Mouse (Mus musculus): ENCODE measurements around the gene Ccrl2. TPM values are rescaled to one million over a fixed set of nuclear protein-coding genes. Genes with fewer than 3 reads are reported as not detected.

The Ccrl2 gene
- polyA plus RNA-seq, 1 experiment from 2014 or later, result 2.8 TPM

- no peaks in the 10 kb centered on the region for H3K9me3 ChIP-seq
- H3K36me3 ChIP-seq, result no peaks in the 10 kb centered on the region
- peaks cover 10% of the 10 kb centered on the region; the same call in 1 of the 2 replicates for H3K27me3 ChIP-seq (replicated peaks)
- no peak for ATAC-seq (ENCODE audit: extremely low read depth, insufficient number of reproducible peaks, low FRiP score, low TSS enrichment)
- H3K27ac ChIP-seq (replicated peaks), result no peak overlapping the region
- H3K4me1 ChIP-seq, result peaks cover 32% of the 10 kb centered on the region
- H3K4me2 ChIP-seq, result peak overlapping the region; percentile 36
- no peak overlapping the region for H3K4me3 ChIP-seq
- WGBS, result 11% methylated on average over 5 of the region's 5 CpGs
- no peak overlapping the region for H3K9ac ChIP-seq
Observed at GRCm38 (mm10) chr9:111087960-111088359, 30.6 kb upstream of the Ccrl2 start.

GRCm38 (mm10) chr9:111086995-111087606 lies 29.8 kb upstream of the Ccrl2 start:
- no peak overlapping the region for H3K9ac ChIP-seq
- no peaks in the 10 kb centered on the region for H3K9me3 ChIP-seq
- H3K27ac ChIP-seq (replicated peaks), result no peak overlapping the region; the same call in 1 of the 2 replicates
- peaks cover 10% of the 10 kb centered on the region; the same call in 1 of the 2 replicates for H3K27me3 ChIP-seq (replicated peaks)
- peaks cover 32% of the 10 kb centered on the region for H3K4me1 ChIP-seq
- no peak overlapping the region for H3K4me2 ChIP-seq
- no peaks in the 10 kb centered on the region for H3K36me3 ChIP-seq
- ATAC-seq (ENCODE audit: extremely low read depth, insufficient number of reproducible peaks, low FRiP score, low TSS enrichment), result no peak
- no peak overlapping the region for H3K4me3 ChIP-seq
- 26% methylated on average over 3 of the region's 3 CpGs for WGBS

- H3K4me3 ChIP-seq, result no peak overlapping the region
- peaks cover 35% of the 10 kb centered on the region for H3K4me1 ChIP-seq
- WGBS, result 57% methylated on average over 6 of the region's 6 CpGs
- H3K27me3 ChIP-seq (replicated peaks), result peaks cover 10% of the 10 kb centered on the region; the same call in 1 of the 2 replicates
- no peak for ATAC-seq (ENCODE audit: extremely low read depth, insufficient number of reproducible peaks, low FRiP score, low TSS enrichment)
- H3K9ac ChIP-seq, result no peak overlapping the region
- H3K27ac ChIP-seq (replicated peaks), result no peak overlapping the region
- no peaks in the 10 kb centered on the region for H3K9me3 ChIP-seq
- H3K4me2 ChIP-seq, result no peak overlapping the region
- H3K36me3 ChIP-seq, result no peaks in the 10 kb centered on the region
Observed at GRCm38 (mm10) chr9:111086137-111086536, 28.8 kb upstream of the Ccrl2 start.

DNA sequence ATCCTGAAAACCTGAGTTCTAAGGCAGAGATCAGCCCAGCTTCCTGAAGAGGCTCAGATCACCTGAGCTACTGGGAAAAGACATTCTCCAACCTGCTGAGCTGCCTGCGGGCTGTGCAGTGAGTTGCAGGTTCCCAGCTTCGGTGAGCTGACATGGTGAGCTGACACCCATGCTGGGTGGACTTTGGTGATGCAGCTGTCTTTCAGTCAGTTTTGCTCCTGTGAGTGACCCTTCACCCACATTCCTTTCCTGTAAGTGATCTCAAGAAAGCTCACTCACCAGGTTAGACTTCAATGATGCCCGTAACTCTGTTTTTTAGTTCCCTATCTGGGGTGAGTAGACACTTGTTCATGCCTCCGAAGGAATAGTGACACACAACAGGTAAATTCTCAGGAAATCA lies 28.0 kb upstream of the Ccrl2 start:
- no peak overlapping the region for H3K4me2 ChIP-seq
- H3K9me3 ChIP-seq, result 0 out of 2 replicates have a peak, but pooled peaks cover 4% of the 10 kb centered on the region
- peaks cover 10% of the 10 kb centered on the region; the same call in 1 of the 2 replicates for H3K27me3 ChIP-seq (replicated peaks)
- no peak overlapping the region for H3K9ac ChIP-seq
- peaks cover 35% of the 10 kb centered on the region for H3K4me1 ChIP-seq
- WGBS, result 38% methylated on average over 4 of the region's 4 CpGs
- no peaks in the 10 kb centered on the region for H3K36me3 ChIP-seq
- no peak for ATAC-seq (ENCODE audit: extremely low read depth, insufficient number of reproducible peaks, low FRiP score, low TSS enrichment)
- no peak overlapping the region for H3K4me3 ChIP-seq
- no peak overlapping the region for H3K27ac ChIP-seq (replicated peaks)

DNA sequence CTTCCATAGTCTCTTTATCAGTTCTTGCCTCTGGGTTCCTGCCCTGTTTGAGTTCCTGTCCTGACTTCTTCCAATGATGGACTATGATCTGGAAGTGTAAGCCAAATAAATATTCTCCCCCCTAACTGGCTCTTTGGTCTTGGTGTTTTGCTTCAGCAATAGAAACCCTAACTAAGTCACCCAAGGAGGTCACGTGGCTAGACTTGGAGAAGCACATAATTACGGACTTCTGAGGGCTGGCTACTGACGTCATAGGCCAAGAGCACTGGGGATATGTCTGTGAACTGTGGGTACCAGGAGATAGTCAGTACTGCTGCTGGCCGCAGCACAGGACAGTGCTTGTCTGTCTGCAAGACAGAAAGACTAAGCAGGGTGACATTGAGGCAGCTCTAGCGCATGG lies 24.4 kb upstream of the Ccrl2 start:
- ATAC-seq (ENCODE audit: extremely low read depth, insufficient number of reproducible peaks, low FRiP score, low TSS enrichment), result no peak
- H3K4me3 ChIP-seq, result no peak overlapping the region
- H3K9me3 ChIP-seq, result peaks cover 8% of the 10 kb centered on the region; the same call in 1 of the 2 replicates
- H3K27ac ChIP-seq (replicated peaks), result no peak overlapping the region
- no peaks in the 10 kb centered on the region for H3K36me3 ChIP-seq
- no peaks in the 10 kb centered on the region for H3K27me3 ChIP-seq (replicated peaks)
- WGBS, result 79% methylated on average over 5 of the region's 5 CpGs
- no peak overlapping the region for H3K4me2 ChIP-seq
- H3K4me1 ChIP-seq, result peaks cover 8% of the 10 kb centered on the region
- no peak overlapping the region for H3K9ac ChIP-seq

DNA sequence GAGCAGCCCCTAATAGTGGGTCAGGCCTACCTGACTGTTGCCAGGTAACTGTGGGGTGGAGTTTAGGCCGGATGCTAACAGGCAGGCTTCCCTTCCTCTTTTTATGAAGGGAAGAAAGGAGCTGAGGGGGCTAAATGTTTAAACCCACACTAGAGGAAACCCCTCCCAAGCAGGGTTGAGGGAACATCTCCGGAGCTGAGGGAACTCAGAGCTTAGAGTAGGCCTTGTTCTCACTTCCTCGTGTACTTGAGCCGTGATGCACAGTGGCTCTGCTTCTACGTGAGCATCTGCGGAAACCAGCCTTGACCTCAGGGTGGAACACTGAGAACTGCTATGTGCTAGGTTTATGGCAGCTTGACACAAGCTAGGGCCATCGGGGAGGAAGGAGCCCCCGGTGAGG lies 23.5 kb upstream of the Ccrl2 start:
- H3K36me3 ChIP-seq, result no peaks in the 10 kb centered on the region
- no peak overlapping the region for H3K4me3 ChIP-seq
- H3K9ac ChIP-seq, result no peak overlapping the region
- 88% methylated on average over 8 of the region's 8 CpGs for WGBS
- H3K4me1 ChIP-seq, result peaks cover 8% of the 10 kb centered on the region
- no peak overlapping the region for H3K27ac ChIP-seq (replicated peaks)
- H3K4me2 ChIP-seq, result no peak overlapping the region
- ATAC-seq (ENCODE audit: extremely low read depth, insufficient number of reproducible peaks, low FRiP score, low TSS enrichment), result no peak
- H3K27me3 ChIP-seq (replicated peaks), result no peaks in the 10 kb centered on the region
- H3K9me3 ChIP-seq, result peaks cover 8% of the 10 kb centered on the region; the same call in 1 of the 2 replicates

DNA sequence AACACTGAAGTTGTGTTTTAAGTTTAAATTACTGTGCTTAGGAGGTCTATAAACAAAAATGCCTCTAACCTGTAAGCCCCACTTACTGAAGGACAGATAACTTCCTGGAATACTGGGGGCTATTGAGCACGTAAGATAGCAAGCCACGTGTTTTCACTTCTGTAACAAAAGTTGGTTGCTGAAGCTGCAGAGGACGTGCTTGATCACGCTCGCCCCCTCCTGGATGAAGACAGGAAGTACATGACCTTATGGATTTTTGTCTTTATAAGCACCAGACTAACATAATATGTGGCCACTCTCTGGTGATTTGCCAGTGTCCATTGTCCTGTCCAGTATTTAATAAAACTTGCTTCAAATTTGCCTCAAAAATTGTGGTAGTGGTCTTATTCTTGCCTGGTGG lies 20.4 kb upstream of the Ccrl2 start:
- no peak overlapping the region for H3K9ac ChIP-seq
- no peak overlapping the region for H3K27ac ChIP-seq (replicated peaks)
- peaks cover 23% of the 10 kb centered on the region for H3K9me3 ChIP-seq
- no peak overlapping the region for H3K4me2 ChIP-seq
- no peaks in the 10 kb centered on the region for H3K36me3 ChIP-seq
- 59% methylated on average over 5 of the region's 5 CpGs for WGBS
- no peak overlapping the region for H3K4me3 ChIP-seq
- H3K27me3 ChIP-seq (replicated peaks), result no peaks in the 10 kb centered on the region
- no peak for ATAC-seq (ENCODE audit: extremely low read depth, insufficient number of reproducible peaks, low FRiP score, low TSS enrichment)
- H3K4me1 ChIP-seq, result peaks cover 8% of the 10 kb centered on the region

DNA sequence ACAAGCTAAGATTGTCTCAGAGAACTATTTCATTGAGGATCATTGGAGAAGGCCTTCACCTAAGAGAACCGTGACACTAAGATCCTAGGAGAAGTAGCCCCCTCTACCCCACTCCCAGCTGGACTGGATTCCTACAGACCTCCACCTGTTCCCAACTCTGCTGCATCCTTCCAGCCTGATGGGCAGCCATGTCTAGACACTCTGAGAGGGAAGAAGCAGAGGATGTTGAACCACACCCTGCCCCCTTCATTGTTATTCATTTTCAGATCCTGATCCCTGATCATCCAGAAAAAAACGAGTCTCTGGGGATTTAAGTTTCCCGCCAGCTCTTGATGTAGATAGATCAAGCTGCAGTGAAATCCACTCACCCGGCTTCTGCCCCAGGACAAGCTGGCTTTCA lies 15.7 kb upstream of the Ccrl2 start:
- Histone ChIP-seq H3K4me1 (no peaks in the 10 kb centered on the region), H3K27me3 (replicated peaks) (peaks cover 5% of the 10 kb centered on the region; the same call in 1 of the 2 replicates), H3K4me2 (no peak overlapping the region), H3K9ac (no peak overlapping the region), H3K27ac (replicated peaks) (no peak overlapping the region), H3K4me3 (no peak overlapping the region), H3K9me3 (peaks cover 19% of the 10 kb centered on the region), H3K36me3 (no peaks in the 10 kb centered on the region)
- ATAC-seq (ENCODE audit: extremely low read depth, insufficient number of reproducible peaks, low FRiP score, low TSS enrichment), result no peak
- 62% methylated on average over 4 of the region's 4 CpGs for WGBS

- Histone ChIP-seq H3K4me2 (no peak overlapping the region), H3K9ac (no peak overlapping the region), H3K4me1 (no peaks in the 10 kb centered on the region), H3K9me3 (peaks cover 16% of the 10 kb centered on the region), H3K4me3 (no peak overlapping the region), H3K36me3 (no peaks in the 10 kb centered on the region), H3K27me3 (replicated peaks) (peaks cover 5% of the 10 kb centered on the region; the same call in 1 of the 2 replicates), H3K27ac (replicated peaks) (no peak overlapping the region)
- ATAC-seq (ENCODE audit: extremely low read depth, insufficient number of reproducible peaks, low FRiP score, low TSS enrichment), result no peak
- 40% methylated on average over 7 of the region's 7 CpGs for WGBS
Observed at GRCm38 (mm10) chr9:111072175-111072574, 14.9 kb upstream of the Ccrl2 start.

GRCm38 (mm10) chr9:111070546-111070961 lies 13.2 kb upstream of the Ccrl2 start:
- 19% methylated on average over 4 of the region's 4 CpGs for WGBS
- peaks cover 15% of the 10 kb centered on the region for H3K9me3 ChIP-seq

GRCm38 (mm10) chr9:111067052-111067451 lies 9.7 kb upstream of the Ccrl2 start:
- H3K4me3 ChIP-seq, result no peak overlapping the region
- ATAC-seq (ENCODE audit: extremely low read depth, insufficient number of reproducible peaks, low FRiP score, low TSS enrichment), result no peak
- H3K9ac ChIP-seq, result no peak overlapping the region
- H3K4me2 ChIP-seq, result no peak overlapping the region
- peaks cover 5% of the 10 kb centered on the region; the same call in 1 of the 2 replicates for H3K27me3 ChIP-seq (replicated peaks)
- WGBS, result 76% methylated on average over 4 of the region's 4 CpGs
- no peaks in the 10 kb centered on the region for H3K4me1 ChIP-seq
- no peaks in the 10 kb centered on the region for H3K36me3 ChIP-seq
- H3K27ac ChIP-seq (replicated peaks), result no peak overlapping the region
- H3K9me3 ChIP-seq, result no peaks in the 10 kb centered on the region

More at GRCm38 (mm10) chr9:111070546-111070961, 13.2 kb upstream of the Ccrl2 start:
- H3K9ac ChIP-seq, result no peak overlapping the region
- H3K4me2 ChIP-seq, result no peak overlapping the region
- no peaks in the 10 kb centered on the region for H3K4me1 ChIP-seq
- H3K4me3 ChIP-seq, result no peak overlapping the region
- no peak for ATAC-seq (ENCODE audit: extremely low read depth, insufficient number of reproducible peaks, low FRiP score, low TSS enrichment)
- H3K27ac ChIP-seq (replicated peaks), result no peak overlapping the region
- peaks cover 5% of the 10 kb centered on the region; the same call in 1 of the 2 replicates for H3K27me3 ChIP-seq (replicated peaks)
- H3K36me3 ChIP-seq, result no peaks in the 10 kb centered on the region

- Histone ChIP-seq H3K4me2 (no peak overlapping the region), H3K9ac (no peak overlapping the region), H3K27ac (replicated peaks) (no peak overlapping the region), H3K4me1 (0 out of 2 replicates have a peak, but pooled peaks cover 3% of the 10 kb centered on the region), H3K36me3 (no peaks in the 10 kb centered on the region), H3K9me3 (no peaks in the 10 kb centered on the region), H3K27me3 (replicated peaks) (no peaks in the 10 kb centered on the region), H3K4me3 (no peak overlapping the region)
- WGBS, result 74% methylated on average over 5 of the region's 5 CpGs
- no peak for ATAC-seq (ENCODE audit: extremely low read depth, insufficient number of reproducible peaks, low FRiP score, low TSS enrichment)
Observed at GRCm38 (mm10) chr9:111062840-111063239, 5.5 kb upstream of the Ccrl2 start.

Measured in heart, embryonic 13.5 days (tissue).